Mouse (Mus musculus): ENCODE results near the gene Pi4kb. TPM values are rescaled to one million over a fixed set of nuclear protein-coding genes. Genes with fewer than 3 reads are reported as not detected.
"Not testable (repeated sequence)": the region's sequence is repeated elsewhere in the genome, so short reads cannot be mapped to it uniquely, and the experiment has no call there.

The Pi4kb gene
- polyA plus RNA-seq, 1 experiment from 2014 or later = 25.7 TPM

DNA sequence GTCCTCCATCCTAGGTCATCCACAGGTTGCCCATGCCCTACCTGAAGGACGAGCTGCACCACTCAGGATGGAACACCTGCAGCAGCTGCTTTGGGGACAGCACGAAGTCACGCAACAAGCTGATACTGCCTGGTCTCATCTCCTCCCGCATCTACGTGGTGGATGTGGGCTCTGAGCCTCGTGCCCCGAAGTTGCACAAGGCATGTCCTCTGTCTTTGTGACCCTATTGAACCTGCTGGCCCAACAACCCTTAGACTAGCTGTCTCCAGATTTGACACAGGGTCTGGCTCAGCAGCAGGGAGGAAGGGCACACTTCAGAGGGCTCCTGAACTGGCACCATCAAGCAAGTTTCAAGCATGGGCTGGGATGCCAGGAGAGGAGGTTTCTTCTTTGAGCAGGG is 37.3 kb upstream of the Pi4kb start:
- 93% methylated on average over 7 of the region's 7 CpGs for WGBS
- not testable (repeated sequence) for H3K4me2 ChIP-seq (replicated peaks); H3K27me3 ChIP-seq; H3K4me3 ChIP-seq; H3K36me3 ChIP-seq; H3K9ac ChIP-seq (replicated peaks); H3K27ac ChIP-seq (replicated peaks); H3K9me3 ChIP-seq; ATAC-seq (ENCODE audit: low FRiP score, low read depth)
- peaks cover 11% of the 10 kb centered on the region for H3K4me1 ChIP-seq

DNA sequence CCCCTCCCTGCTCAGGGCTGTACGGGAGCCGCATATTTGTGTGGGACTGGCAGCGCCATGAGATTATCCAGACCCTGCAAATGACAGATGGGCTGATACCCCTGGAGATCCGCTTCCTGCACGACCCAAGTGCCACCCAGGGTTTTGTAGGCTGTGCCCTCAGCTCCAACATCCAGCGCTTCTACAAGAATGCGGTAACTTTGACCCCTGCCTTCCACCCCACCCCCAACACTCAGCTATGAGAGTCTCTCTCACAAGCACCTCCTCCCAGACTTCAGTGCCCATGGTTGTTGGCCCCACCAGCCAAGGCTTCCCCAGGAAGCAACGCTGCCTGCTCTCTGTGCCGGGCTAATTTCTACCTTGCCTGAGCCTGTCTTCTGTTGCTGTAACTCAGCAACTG is 34.5 kb upstream of the Pi4kb start:
- ATAC-seq (ENCODE audit: low FRiP score, low read depth); H3K4me1 ChIP-seq; H3K4me2 ChIP-seq (replicated peaks); H3K9ac ChIP-seq (replicated peaks); H3K27ac ChIP-seq (replicated peaks); H3K36me3 ChIP-seq; H3K4me3 ChIP-seq; H3K9me3 ChIP-seq; H3K27me3 ChIP-seq: not testable (repeated sequence)
- WGBS = 77% methylated on average over 9 of the region's 9 CpGs

DNA sequence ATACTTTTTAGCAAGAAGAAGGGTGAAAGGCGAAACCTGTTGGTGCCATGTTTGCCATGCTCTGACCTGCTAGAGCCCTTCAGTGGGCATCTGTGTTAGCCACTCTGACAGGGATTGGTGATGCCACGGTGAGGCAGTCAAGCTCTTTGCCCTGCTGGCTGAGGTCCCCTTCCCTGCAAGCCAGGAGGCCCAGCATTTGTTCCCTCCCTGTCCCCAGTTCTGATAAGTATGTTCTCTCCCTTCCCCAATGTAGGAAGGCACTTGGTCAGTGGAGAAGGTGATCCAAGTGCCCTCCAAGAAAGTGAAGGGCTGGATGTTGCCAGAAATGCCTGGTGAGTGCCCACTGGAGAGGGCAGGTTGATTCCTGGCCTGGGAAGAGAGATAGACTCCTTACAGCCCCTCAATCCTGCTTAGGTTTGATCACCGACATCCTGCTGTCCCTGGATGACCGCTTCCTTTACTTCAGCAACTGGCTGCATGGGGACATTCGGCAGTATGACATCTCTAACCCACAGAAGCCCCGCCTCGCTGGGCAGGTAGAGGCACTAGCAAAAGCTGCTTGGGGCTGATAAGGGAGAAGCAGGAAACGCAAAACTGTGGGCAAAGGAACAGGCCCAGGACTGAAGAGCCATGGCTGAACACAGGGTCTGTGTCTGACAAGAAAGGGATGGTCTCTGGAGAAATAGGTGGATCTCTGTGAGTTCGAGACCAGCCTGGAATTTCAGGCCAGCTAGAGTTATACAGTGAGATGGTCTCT is 32.1 kb upstream of the Pi4kb start:
- not testable (repeated sequence) for H3K9me3 ChIP-seq; H3K36me3 ChIP-seq; H3K9ac ChIP-seq (replicated peaks); H3K27ac ChIP-seq (replicated peaks); H3K4me1 ChIP-seq; H3K4me3 ChIP-seq; H3K4me2 ChIP-seq (replicated peaks); ATAC-seq (ENCODE audit: low FRiP score, low read depth); H3K27me3 ChIP-seq
- WGBS = 91% methylated on average over 9 of the region's 9 CpGs

DNA sequence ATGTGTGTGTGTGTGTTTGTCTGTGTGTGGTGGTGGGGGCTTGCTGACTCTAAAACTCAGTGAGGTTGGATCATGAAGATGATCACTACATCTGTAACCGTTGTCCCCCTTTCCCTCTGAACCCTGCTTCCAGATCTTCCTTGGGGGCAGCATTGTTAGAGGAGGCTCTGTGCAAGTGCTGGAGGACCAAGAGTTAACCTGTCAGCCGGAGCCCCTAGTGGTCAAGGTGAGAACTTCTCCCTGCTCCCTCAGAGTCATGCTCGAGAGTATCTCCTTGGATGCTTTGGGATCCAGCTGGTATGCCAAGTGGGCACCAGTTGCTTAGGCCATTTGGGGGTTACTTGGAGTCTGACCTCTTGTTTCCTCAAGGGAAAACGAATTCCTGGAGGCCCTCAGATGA is 30.8 kb upstream of the Pi4kb start:
- 29% methylated on average over 4 of the region's 4 CpGs for WGBS

DNA sequence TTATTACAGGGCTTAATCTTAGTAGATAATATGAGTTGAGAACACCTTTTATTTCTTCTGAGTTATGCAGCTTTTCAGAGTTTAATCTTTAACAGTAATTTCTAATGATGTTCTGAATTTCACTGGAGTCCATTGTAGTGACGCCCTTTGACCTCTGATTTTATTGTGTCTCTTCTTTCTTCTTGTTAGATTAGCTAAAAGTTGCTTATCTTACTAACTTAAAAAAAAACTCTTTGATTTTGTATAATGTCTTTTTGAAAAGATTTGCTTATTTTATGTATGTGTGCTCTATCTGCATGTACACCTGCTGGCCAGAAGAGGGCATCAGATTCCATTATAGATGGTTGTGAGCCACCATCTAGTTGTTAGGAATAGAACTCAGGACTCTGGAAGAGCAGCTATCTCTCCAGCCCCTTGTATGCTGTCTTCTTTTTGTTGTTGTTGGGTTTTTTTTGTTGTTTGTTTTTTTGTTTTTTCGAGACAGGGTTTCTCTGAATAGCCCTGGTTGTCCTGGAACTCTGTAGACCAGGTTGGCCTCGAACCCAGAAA is 26.4 kb upstream of the Pi4kb start:
- Histone ChIP-seq H3K27me3 (0 out of 2 replicates have a peak, but pooled peaks cover 2% of the 10 kb centered on the region), H3K36me3 (no peaks in the 10 kb centered on the region), H3K4me3 (no peak overlapping the region), H3K9me3 (no peaks in the 10 kb centered on the region), H3K4me1 (peaks cover 5% of the 10 kb centered on the region; the same call in 1 of the 2 replicates), H3K9ac (replicated peaks) (no peak overlapping the region), H3K4me2 (replicated peaks) (no peak overlapping the region), H3K27ac (replicated peaks) (no peak overlapping the region)
- 72% methylated on average over 3 of the region's 3 CpGs for WGBS
- ATAC-seq (ENCODE audit: low FRiP score, low read depth) = no peak

More for the DNA sequence above, 30.8 kb upstream of the Pi4kb start:
- not testable (repeated sequence) for H3K4me1 ChIP-seq; ATAC-seq (ENCODE audit: low FRiP score, low read depth); H3K4me2 ChIP-seq (replicated peaks); H3K36me3 ChIP-seq; H3K27ac ChIP-seq (replicated peaks); H3K9ac ChIP-seq (replicated peaks); H3K4me3 ChIP-seq; H3K27me3 ChIP-seq; H3K9me3 ChIP-seq

DNA sequence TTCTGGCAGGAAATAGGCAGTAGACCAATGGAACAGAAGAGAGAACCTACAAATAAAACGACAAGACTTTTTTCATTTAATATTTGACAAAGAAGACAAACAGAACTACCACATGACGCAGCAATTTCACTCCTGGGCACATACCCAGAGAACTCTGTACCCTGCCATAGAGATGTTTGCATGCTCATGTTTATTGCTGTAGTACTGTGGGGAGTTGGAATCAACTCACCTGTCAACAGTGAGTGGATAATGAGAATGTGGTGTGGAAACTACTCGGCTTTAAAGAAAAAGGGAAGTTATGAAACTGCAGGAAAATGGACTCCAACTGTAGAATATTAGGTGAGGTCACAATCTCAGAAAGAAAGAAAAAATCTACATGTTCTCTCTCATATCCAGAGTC is 24.9 kb upstream of the Pi4kb start:
- Histone ChIP-seq H3K9me3 (no peaks in the 10 kb centered on the region), H3K36me3 (no peaks in the 10 kb centered on the region), H3K4me1 (peaks cover 8% of the 10 kb centered on the region), H3K27ac (replicated peaks) (no peak overlapping the region), H3K27me3 (0 out of 2 replicates have a peak, but pooled peaks cover 2% of the 10 kb centered on the region), H3K4me2 (replicated peaks) (no peak overlapping the region), H3K4me3 (no peak overlapping the region), H3K9ac (replicated peaks) (no peak overlapping the region)
- no peak for ATAC-seq (ENCODE audit: low FRiP score, low read depth)
- WGBS = 87% methylated on average over 3 of the region's 3 CpGs

DNA sequence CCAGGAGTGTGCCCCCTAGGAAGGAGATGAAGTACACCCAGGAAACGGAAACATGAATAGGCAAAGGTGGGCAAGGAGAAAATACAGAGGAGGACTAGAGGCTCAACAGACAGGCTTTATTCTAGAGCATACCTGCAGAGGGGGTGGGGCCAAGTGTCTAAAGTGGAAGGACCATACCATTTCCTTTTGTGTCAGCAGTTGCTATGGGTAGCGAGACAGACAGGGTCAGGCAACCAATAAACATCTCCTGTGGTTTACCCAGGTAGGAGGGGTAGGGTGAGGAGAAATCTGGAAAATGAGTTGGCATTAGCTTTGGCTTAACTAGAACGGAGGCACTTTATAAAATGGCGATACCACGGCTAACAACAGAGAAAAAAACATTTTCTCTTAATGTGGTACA is 21.7 kb upstream of the Pi4kb start:
- no peaks in the 10 kb centered on the region for H3K9me3 ChIP-seq
- no peak overlapping the region for H3K4me3 ChIP-seq
- H3K4me2 ChIP-seq (replicated peaks) = peak overlapping the region; percentile 69
- H3K27ac ChIP-seq (replicated peaks) = no peak overlapping the region
- peaks cover 15% of the 10 kb centered on the region for H3K4me1 ChIP-seq
- 71% methylated on average over 5 of the region's 5 CpGs for WGBS
- no peak overlapping the region for H3K9ac ChIP-seq (replicated peaks)
- no peak for ATAC-seq (ENCODE audit: low FRiP score, low read depth)
- H3K27me3 ChIP-seq = 0 out of 2 replicates have a peak, but pooled peaks cover 2% of the 10 kb centered on the region
- peaks cover 23% of the 10 kb centered on the region for H3K36me3 ChIP-seq

DNA sequence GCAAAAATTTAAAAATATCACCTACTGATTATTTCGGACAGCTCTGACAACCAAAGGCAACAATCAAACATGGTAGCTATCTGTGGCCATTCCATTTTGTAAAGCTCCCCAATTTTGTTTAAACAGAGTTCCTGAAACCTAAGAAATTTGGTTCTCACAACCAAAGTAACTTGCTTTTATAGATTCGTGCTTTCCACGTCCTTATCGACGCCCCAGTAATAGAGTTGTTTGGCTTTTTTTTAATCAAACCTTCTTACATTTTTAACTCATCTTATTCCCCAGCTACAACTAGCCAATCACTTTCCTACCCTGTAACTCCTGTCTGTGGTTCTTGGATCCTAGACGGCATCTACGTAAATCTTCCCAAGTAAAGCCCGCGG is 21.2 kb upstream of the Pi4kb start:
- no peak; the same call in 1 of the 2 replicates for ATAC-seq (ENCODE audit: low FRiP score, low read depth)
- no peaks in the 10 kb centered on the region for H3K9me3 ChIP-seq
- peak overlapping the region; percentile 67 for H3K4me3 ChIP-seq
- H3K4me2 ChIP-seq (replicated peaks) = peak overlapping the region; percentile 69
- 16% methylated on average over 9 of the region's 9 CpGs for WGBS
- H3K4me1 ChIP-seq = peaks cover 15% of the 10 kb centered on the region
- H3K27me3 ChIP-seq = 0 out of 2 replicates have a peak, but pooled peaks cover 2% of the 10 kb centered on the region
- peak overlapping the region; percentile 91 for H3K27ac ChIP-seq (replicated peaks)
- H3K36me3 ChIP-seq = peaks cover 28% of the 10 kb centered on the region
- H3K9ac ChIP-seq (replicated peaks) = peak overlapping the region; percentile 40

DNA sequence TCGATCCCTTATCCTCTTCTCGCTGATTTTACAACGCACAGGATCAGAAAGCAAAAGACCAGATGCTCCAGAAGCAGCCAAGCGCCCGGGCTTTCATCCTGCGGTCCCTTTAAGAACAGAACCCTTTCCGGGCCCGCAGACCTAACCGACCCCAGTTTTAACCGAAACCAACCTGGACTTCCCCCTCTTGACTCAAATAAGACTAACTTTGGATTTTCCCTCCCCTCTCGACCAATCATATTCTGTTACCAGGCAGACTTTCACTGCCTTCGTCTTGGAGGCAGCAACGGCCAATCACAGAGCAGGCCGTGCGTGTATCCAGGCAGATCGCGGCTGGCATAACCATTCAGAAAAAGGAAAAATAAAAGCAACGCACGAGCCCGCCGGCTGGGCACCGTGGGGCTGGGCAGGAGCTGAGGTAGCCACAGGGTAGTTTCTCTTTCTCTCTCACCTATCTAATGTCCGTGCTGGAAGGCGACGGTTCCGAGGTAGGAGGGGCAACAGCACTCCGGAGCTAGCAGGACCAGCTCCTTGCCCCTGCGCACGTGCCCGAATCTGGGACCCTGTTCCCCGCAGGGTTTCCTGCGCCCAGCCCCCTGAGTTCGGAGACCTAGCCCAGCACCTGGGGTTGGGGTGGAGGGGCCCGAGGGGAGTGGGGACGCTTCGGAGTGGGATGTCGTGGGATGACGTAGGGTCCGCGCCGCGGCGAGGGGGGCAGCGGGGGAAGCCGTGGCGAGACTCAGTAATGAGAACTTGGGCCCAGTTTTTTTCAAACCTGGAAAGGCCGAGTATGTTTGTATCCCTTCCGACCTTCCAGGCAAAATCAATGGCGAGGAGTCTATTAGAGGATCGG is 20.5 kb upstream of the Pi4kb start, which contains the start of gene Rfx5:
TSS of gene Rfx5 (plus strand) at position 312 of the 853 bp plus-strand sequence.
- peak within 1 kb of the TSS; percentile 69 for H3K4me2 ChIP-seq (replicated peaks)
- H3K4me3 ChIP-seq = peak within 1 kb of the TSS; percentile 67
- peak within 1 kb of the TSS; percentile 69 for H3K9ac ChIP-seq (replicated peaks)
- peak; percentile 96 for ATAC-seq (ENCODE audit: low FRiP score, low read depth)
- peaks cover 34% of the 10 kb centered on the region for H3K36me3 ChIP-seq
- H3K27ac ChIP-seq (replicated peaks) = peak within 1 kb of the TSS; percentile 91
- 0 out of 2 replicates have a peak, but pooled peaks cover 2% of the 10 kb centered on the region for H3K27me3 ChIP-seq
- under 1% methylated on average over 50 of the region's 50 CpGs for WGBS
- no peaks in the 10 kb centered on the region for H3K9me3 ChIP-seq
- H3K4me1 ChIP-seq = peaks cover 15% of the 10 kb centered on the region

DNA sequence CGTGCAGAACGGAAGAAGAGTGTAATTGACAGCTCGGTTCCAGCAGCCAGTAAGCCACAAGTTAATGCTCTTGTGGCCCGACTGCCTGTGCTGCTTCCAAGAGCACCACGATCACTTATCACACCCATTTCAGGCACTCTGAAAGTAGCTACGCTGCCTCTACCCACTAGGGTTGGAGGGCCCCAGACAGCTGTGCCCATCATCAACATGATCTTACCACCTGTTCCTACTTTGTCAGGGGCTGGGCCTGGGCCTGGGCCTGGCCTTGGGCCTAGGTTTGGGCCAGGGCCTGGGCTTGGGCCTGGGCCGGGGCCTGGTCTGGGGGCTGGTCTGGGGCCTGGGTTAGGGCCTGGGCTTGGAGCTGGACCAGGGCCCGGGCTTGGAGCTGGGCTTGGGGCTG is 16.2 kb upstream of the Pi4kb start:
- H3K9me3 ChIP-seq = no peaks in the 10 kb centered on the region
- no peak overlapping the region for H3K27ac ChIP-seq (replicated peaks)
- H3K4me2 ChIP-seq (replicated peaks) = no peak overlapping the region
- WGBS = 90% methylated on average over 8 of the region's 8 CpGs
- ATAC-seq (ENCODE audit: low FRiP score, low read depth) = no peak
- H3K36me3 ChIP-seq = peaks cover 35% of the 10 kb centered on the region
- H3K9ac ChIP-seq (replicated peaks) = no peak overlapping the region
- peaks cover 15% of the 10 kb centered on the region for H3K4me1 ChIP-seq
- H3K27me3 ChIP-seq = no peaks in the 10 kb centered on the region
- no peak overlapping the region for H3K4me3 ChIP-seq

DNA sequence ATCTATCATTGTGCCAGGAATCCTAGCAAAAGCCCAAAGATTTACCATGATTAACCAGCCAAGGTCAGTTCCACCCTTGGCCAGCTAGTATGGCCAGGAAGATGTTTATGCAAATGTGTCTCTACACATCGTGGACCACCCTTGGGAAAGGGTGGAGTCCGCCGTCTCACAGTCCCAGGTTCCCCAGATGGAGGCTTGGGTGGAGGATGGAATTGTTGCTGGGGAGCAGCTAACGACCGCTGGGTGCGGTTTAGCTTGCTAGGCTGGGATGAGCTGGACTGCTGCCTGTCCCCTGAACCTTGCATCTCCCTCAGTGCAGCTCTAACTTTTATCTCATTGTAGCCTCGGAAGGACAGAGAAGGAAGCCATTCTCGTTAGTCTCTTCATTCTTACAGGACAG is 14.7 kb upstream of the Pi4kb start:
- no peak overlapping the region for H3K9ac ChIP-seq (replicated peaks)
- H3K36me3 ChIP-seq = peaks cover 35% of the 10 kb centered on the region
- H3K27ac ChIP-seq (replicated peaks) = no peak overlapping the region
- H3K27me3 ChIP-seq = no peaks in the 10 kb centered on the region
- H3K4me3 ChIP-seq = no peak overlapping the region
- no peak for ATAC-seq (ENCODE audit: low FRiP score, low read depth)
- no peaks in the 10 kb centered on the region for H3K9me3 ChIP-seq
- 49% methylated on average over 8 of the region's 8 CpGs for WGBS
- peaks cover 10% of the 10 kb centered on the region for H3K4me1 ChIP-seq
- H3K4me2 ChIP-seq (replicated peaks) = no peak overlapping the region

DNA sequence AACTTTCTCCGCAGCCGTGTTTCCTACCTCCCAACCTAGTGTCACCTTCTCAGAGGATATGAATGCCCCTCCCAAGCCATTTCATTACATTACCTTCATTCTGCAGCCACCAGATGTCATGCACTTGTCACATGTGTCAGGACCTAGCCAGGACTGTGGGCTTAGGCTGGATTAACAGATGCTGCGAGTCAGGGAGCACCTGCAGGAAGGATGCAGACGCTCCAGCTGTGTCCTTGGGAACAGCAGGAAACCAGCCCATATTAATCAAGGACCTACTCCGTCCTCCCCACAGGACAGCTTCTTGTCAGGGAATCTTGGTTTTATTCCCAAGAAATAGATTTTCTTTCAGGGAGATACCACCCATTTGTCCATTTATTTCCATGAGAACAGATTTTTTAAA is 14.2 kb upstream of the Pi4kb start:
- no peaks in the 10 kb centered on the region for H3K27me3 ChIP-seq
- H3K9ac ChIP-seq (replicated peaks) = no peak overlapping the region
- 56% methylated on average over 5 of the region's 5 CpGs for WGBS
- peaks cover 5% of the 10 kb centered on the region; the same call in 1 of the 2 replicates for H3K4me1 ChIP-seq
- H3K36me3 ChIP-seq = peaks cover 35% of the 10 kb centered on the region
- H3K4me2 ChIP-seq (replicated peaks) = no peak overlapping the region
- H3K9me3 ChIP-seq = no peaks in the 10 kb centered on the region
- no peak overlapping the region for H3K4me3 ChIP-seq
- no peak for ATAC-seq (ENCODE audit: low FRiP score, low read depth)
- H3K27ac ChIP-seq (replicated peaks) = no peak overlapping the region
